Mouse (Mus musculus) testis, adult 2 months (tissue): ENCODE results near the gene Snapc4. TPM values are rescaled to one million over a fixed set of nuclear protein-coding genes. Genes with fewer than 3 reads are reported as not detected.

Experiments
- H3K27ac ChIP-seq: fragments of 200-500 bp; 2 replicates; pipeline ENCODE4 v1.5.1; 2012; ENCODE audit warnings: low read depth, low read length; ENCODE audit not compliant: control insufficient read depth, insufficient read depth
- H3K27me3 ChIP-seq: fragments of 200-500 bp; 2 replicates; pipeline ENCODE4 v1.6.1; 2012; ENCODE audit warnings: mild to moderate bottlenecking, low read length, moderate library complexity; ENCODE audit not compliant: control insufficient read depth, insufficient read depth
- H3K36me3 ChIP-seq: fragments of 200-500 bp; 2 replicates; pipeline ENCODE4 v1.6.1; 2012; ENCODE audit warnings: mild to moderate bottlenecking, low read length; ENCODE audit not compliant: control insufficient read depth, insufficient read depth
- H3K4me1 ChIP-seq: fragments of 200-500 bp; 2 replicates; pipeline ENCODE4 v1.6.1; 2012; ENCODE audit warnings: low read length; ENCODE audit not compliant: control insufficient read depth, insufficient read depth
- H3K4me3 ChIP-seq: fragments of 200-500 bp; 2 replicates; pipeline ENCODE4 v1.5.1; 2012; ENCODE audit warnings: low read depth, mild to moderate bottlenecking, low read length, moderate library complexity, mixed read lengths; ENCODE audit not compliant: control insufficient read depth
- CTCF ChIP-seq: fragments of 200-500 bp; IDR thresholded peaks from 2 replicates; pipeline ENCODE4 v1.5.1; 2012; ENCODE audit warnings: low read depth, mild to moderate bottlenecking, inconsistent platforms, low read length, moderate library complexity; ENCODE audit not compliant: control insufficient read depth, insufficient read depth, insufficient replicate concordance
- POLR2A ChIP-seq: fragments of 200-500 bp; IDR thresholded peaks from 2 replicates; pipeline ENCODE4 v1.6.1; 2012; ENCODE audit warnings: low read depth, mild to moderate bottlenecking, inconsistent platforms, low read length, moderate library complexity; ENCODE audit not compliant: control insufficient read depth
- polyA plus RNA-seq: library from polyadenylated mRNA; depleted of rRNA; stranded (reverse); fragments of >200 nt; gene quantifications from 2 replicates; pipeline ENCODE4 v1.2.3, GENCODE M21; 2012

Gene Snapc4
- polyA plus RNA-seq, 1 experiment: 20.2 TPM

GRCm38 (mm10) chr2:26338302-26339203, 41.9 kb downstream of the Snapc4 start:
- H3K27me3 ChIP-seq: no peaks in the 10 kb centered on the region

GRCm38 (mm10) chr2:26330702-26331101, 49.8 kb downstream of the Snapc4 start:
- no peak overlapping the region for H3K27ac ChIP-seq
- H3K4me3 ChIP-seq: no peak overlapping the region
- H3K36me3 ChIP-seq: no peaks in the 10 kb centered on the region
- TF ChIP-seq POLR2A: no peak
- TF ChIP-seq CTCF: 0 out of 2 replicates have a peak, but pooled peaks have one; percentile 6
- H3K27me3 ChIP-seq: no peaks in the 10 kb centered on the region
- peaks cover 5% of the 10 kb centered on the region for H3K4me1 ChIP-seq

More at GRCm38 (mm10) chr2:26338302-26339203, 41.9 kb downstream of the Snapc4 start:
- Histone ChIP-seq H3K4me3 (no peak overlapping the region), H3K36me3 (no peaks in the 10 kb centered on the region), H3K4me1 (peaks cover 4% of the 10 kb centered on the region; the same call in 1 of the 2 replicates), H3K27ac (no peak overlapping the region)
- TF ChIP-seq CTCF: no peak
- no peak for TF ChIP-seq POLR2A

DNA sequence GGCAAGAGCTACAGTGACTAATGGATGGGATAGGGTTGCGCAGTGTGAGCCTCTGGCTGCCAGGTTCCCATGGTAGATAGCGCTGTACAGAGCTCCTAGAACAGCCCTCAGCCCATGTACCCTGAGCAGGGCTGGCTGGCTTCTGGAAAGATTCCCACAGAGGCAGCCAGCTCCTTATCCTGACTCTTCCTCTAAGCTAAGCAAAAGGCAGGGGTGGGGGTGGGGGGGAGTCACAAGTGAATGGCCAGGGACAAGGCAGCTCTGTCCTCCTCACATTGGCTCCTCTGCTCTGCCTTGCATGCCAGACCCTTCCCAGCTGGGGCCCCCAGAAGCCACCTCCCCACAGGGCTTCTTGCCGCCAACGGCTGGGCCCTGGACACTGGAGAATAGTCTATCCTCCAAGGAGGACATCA, 50.4 kb downstream of the Snapc4 start:
- H3K4me3 ChIP-seq: no peak overlapping the region
- H3K36me3 ChIP-seq: no peaks in the 10 kb centered on the region
- H3K27me3 ChIP-seq: no peaks in the 10 kb centered on the region
- TF ChIP-seq POLR2A (no peak), CTCF (no peak)
- H3K4me1 ChIP-seq: peaks cover 7% of the 10 kb centered on the region
- H3K27ac ChIP-seq: no peak overlapping the region

DNA sequence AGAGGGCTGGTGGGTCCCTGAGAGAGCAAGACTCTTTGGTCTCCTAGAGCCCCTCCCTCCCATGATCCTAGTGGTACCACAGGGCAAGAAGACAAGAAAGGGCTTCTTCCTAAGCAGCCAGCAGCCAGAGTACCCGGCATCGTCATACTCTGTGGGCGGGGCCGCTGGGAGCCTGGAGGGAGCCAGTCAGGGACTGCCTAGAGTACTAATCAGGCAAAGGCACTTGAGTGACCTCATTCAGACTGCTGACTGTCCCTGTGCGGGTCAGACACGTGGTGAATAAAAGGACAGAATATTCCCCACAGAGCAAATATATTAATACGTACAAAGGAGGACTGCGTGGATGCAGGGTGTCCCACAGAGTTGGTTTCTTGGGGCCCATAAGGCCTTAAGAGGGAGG, 51.1 kb downstream of the Snapc4 start:
- Histone ChIP-seq H3K27ac (no peak overlapping the region), H3K4me3 (no peak overlapping the region), H3K4me1 (peaks cover 7% of the 10 kb centered on the region), H3K27me3 (no peaks in the 10 kb centered on the region), H3K36me3 (no peaks in the 10 kb centered on the region)
- no peak for TF ChIP-seq POLR2A

DNA sequence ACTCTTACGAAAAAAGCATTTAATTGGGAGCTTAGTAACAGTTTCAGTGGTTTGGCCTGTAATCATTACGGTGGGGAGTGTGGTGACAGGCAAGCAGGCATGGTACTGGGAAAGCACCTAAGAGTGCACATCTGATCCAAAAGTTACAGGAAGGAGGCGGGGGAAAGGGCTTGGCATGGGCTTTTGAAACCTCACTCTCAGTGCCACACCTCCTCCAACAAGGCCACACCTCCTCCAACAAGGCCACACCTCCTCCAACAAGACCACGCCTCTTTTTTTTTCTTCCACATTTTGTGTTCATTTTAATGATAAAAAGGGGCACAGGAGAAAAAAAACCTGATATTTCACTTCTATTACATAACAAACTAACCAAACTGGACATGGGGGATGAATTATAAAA, 52.6 kb downstream of the Snapc4 start:
- no peaks in the 10 kb centered on the region for H3K36me3 ChIP-seq

GRCm38 (mm10) chr2:26325386-26326181, 54.9 kb downstream of the Snapc4 start:
- TF ChIP-seq CTCF: peak; percentile 93; the same call in 1 of the 2 replicates
- no peak for TF ChIP-seq POLR2A
- Histone ChIP-seq H3K27me3 (no peaks in the 10 kb centered on the region), H3K27ac (no peak overlapping the region), H3K4me1 (peaks cover 7% of the 10 kb centered on the region), H3K36me3 (no peaks in the 10 kb centered on the region), H3K4me3 (no peak overlapping the region)

More for the DNA sequence above, 52.6 kb downstream of the Snapc4 start:
- Histone ChIP-seq H3K4me3 (no peak overlapping the region), H3K4me1 (peaks cover 7% of the 10 kb centered on the region), H3K27me3 (no peaks in the 10 kb centered on the region), H3K27ac (no peak overlapping the region)
- no peak for TF ChIP-seq CTCF
- TF ChIP-seq POLR2A: no peak

DNA sequence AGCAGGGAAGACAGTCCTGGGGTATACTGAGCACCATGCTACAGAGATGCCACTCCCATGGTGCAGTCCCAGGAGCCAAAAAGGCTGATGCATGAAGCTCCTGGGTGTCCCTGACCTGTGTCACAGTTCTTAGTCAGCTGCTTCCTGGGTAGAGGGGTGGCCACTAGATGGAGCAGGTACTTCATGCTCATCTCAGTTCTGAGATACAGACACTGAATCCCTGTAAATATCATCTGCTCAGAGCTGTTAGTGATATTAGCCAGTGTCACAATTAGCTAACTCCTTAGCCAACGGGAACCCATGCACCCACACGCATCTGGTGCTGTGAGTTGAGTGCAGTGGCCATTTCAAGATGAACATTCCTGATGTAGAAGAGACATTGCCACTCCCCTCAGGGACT, 55.5 kb downstream of the Snapc4 start:
- Histone ChIP-seq H3K36me3 (no peaks in the 10 kb centered on the region), H3K4me3 (no peak overlapping the region), H3K27me3 (no peaks in the 10 kb centered on the region), H3K4me1 (peaks cover 7% of the 10 kb centered on the region), H3K27ac (no peak overlapping the region)
- TF ChIP-seq CTCF: no peak; the same call in 1 of the 2 replicates
- TF ChIP-seq POLR2A: no peak
